Mouse (Mus musculus): ENCODE results near the gene Ercc6. TPM values are rescaled to one million over a fixed set of nuclear protein-coding genes. Genes with fewer than 3 reads are reported as not detected.

The Ercc6 gene
- polyA plus RNA-seq, 1 experiment, result 2.0 TPM

DNA sequence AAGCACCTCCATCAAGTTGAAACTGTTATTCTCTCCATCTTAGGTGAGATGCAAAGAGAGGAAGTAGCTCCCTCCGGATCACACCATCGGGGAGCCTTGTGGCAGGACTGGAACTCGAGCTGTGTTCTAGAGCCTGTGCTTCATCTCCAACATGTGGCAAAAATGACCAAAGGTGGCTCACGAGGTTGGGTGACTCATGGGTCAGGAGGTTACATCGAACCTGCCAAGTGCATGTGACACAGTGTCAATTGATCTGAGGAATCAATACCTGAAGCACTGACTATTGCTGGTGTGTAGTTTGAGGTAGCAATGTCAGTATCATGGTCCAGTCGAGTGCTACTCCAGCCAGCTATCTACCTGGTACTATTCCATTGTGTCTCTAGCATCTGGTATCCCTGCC is 36.8 kb upstream of the Ercc6 start:
- Histone ChIP-seq H3K27me3 (ENCODE audit: control insufficient read depth, insufficient read depth, low read length) (no peaks in the 10 kb centered on the region), H3K4me3 (ENCODE audit: low read depth, low read length) (no peak overlapping the region), H3K36me3 (ENCODE audit: control insufficient read depth, insufficient read depth, low read length) (no peaks in the 10 kb centered on the region), H3K27ac (ENCODE audit: insufficient read depth, low read depth, low read length) (no peak overlapping the region), H3K4me1 (ENCODE audit: control insufficient read depth, insufficient read depth, insufficient read length, low read length) (no peaks in the 10 kb centered on the region)
- 60% methylated on average over 6 of the region's 6 CpGs for WGBS
- no peak for TF ChIP-seq POLR2A (IDR thresholded peaks at IDR 0.05; ENCODE audit: low read depth, low read length)
- no peak for TF ChIP-seq CTCF (IDR thresholded peaks at IDR 0.05; ENCODE audit: extremely low read depth, insufficient read length, insufficient replicate concordance, low read depth, low read length)

DNA sequence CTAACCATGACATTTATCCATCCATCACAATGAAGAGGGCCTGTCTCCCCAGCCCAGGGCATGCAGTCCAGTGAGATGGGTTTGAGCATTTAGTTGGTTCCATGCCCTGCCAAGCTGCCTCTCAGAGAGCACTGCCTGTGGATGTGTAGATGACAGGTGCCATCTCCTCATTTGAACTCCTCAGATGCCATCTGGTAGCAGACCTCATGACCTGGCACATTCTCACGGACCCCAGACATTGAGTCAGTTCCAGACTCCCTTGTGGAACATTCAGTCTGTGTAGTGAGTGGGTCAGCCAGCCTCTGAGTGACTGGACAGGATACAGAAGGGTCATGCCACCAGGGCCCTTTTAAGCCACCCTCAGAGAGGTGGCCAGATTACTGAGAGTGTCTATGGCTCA is 35.7 kb upstream of the Ercc6 start:
- H3K4me1 ChIP-seq (ENCODE audit: control insufficient read depth, insufficient read depth, insufficient read length, low read length), result no peaks in the 10 kb centered on the region
- H3K36me3 ChIP-seq (ENCODE audit: control insufficient read depth, insufficient read depth, low read length), result no peaks in the 10 kb centered on the region
- 49% methylated on average over 1 of the region's 1 CpGs for WGBS
- no peak overlapping the region for H3K27ac ChIP-seq (ENCODE audit: insufficient read depth, low read depth, low read length)
- H3K27me3 ChIP-seq (ENCODE audit: control insufficient read depth, insufficient read depth, low read length), result no peaks in the 10 kb centered on the region
- TF ChIP-seq CTCF (IDR thresholded peaks at IDR 0.05; ENCODE audit: extremely low read depth, insufficient read length, insufficient replicate concordance, low read depth, low read length) (no peak), POLR2A (IDR thresholded peaks at IDR 0.05; ENCODE audit: low read depth, low read length) (no peak)
- no peak overlapping the region for H3K4me3 ChIP-seq (ENCODE audit: low read depth, low read length)

DNA sequence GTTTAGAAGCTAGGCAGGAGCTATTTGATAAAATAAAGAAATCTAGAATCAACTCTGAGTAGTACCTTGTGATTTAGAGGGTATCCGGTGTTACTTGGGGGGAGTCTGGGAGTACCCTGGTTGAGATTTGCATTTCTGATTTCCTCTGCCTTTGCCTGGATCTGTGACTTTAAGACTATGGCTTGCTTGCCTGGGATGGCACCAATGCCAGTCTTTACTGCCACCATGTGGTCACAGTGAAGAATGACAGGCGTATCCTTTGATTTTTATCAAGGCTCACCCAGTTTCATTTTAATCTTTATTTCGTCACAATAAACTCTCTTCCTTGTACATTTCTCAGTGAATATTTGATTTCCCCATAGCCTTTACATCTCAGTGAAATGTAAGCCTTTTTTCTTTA is 31.3 kb upstream of the Ercc6 start:
- Histone ChIP-seq H3K27ac (ENCODE audit: insufficient read depth, low read depth, low read length) (no peak overlapping the region), H3K27me3 (ENCODE audit: control insufficient read depth, insufficient read depth, low read length) (no peaks in the 10 kb centered on the region)

DNA sequence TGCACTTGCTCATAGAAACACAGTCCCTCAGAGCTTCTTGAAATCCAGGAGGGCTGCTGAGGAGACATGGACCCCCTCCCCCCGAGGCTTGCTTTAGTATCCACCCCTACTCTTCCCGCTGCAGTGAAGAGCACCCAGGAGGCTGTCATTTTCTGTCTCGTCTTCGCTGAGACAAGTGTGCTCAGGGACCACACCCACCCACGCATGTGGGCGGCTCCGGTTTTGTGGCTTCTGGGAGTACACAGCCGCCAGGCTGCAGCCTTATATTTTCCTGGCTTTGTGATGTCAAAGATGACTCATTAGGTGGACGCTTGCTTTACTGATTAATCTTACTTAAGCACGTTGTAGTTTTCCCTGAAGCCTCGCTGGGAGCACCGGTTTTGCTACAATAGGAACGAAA is 20.8 kb upstream of the Ercc6 start:
- Histone ChIP-seq H3K4me1 (ENCODE audit: control insufficient read depth, insufficient read depth, insufficient read length, low read length) (no peaks in the 10 kb centered on the region), H3K27ac (ENCODE audit: insufficient read depth, low read depth, low read length) (no peak overlapping the region), H3K36me3 (ENCODE audit: control insufficient read depth, insufficient read depth, low read length) (no peaks in the 10 kb centered on the region), H3K27me3 (ENCODE audit: control insufficient read depth, insufficient read depth, low read length) (peaks cover 3% of the 10 kb centered on the region; the same call in 1 of the 2 replicates), H3K4me3 (ENCODE audit: low read depth, low read length) (peak overlapping the region; percentile 18; the same call in 1 of the 2 replicates)
- WGBS, result 6% methylated on average over 13 of the region's 13 CpGs
- no peak for TF ChIP-seq CTCF (IDR thresholded peaks at IDR 0.05; ENCODE audit: extremely low read depth, insufficient read length, insufficient replicate concordance, low read depth, low read length)
- TF ChIP-seq POLR2A (IDR thresholded peaks at IDR 0.05; ENCODE audit: low read depth, low read length), result no peak

More for the DNA sequence above, 31.3 kb upstream of the Ercc6 start:
- TF ChIP-seq POLR2A (IDR thresholded peaks at IDR 0.05; ENCODE audit: low read depth, low read length) (no peak), CTCF (IDR thresholded peaks at IDR 0.05; ENCODE audit: extremely low read depth, insufficient read length, insufficient replicate concordance, low read depth, low read length) (peak; percentile 42; the same call in 1 of the 2 replicates)
- Histone ChIP-seq H3K36me3 (ENCODE audit: control insufficient read depth, insufficient read depth, low read length) (no peaks in the 10 kb centered on the region), H3K4me3 (ENCODE audit: low read depth, low read length) (no peak overlapping the region), H3K4me1 (ENCODE audit: control insufficient read depth, insufficient read depth, insufficient read length, low read length) (no peaks in the 10 kb centered on the region)
- WGBS, result 4% methylated on average over 3 of the region's 3 CpGs

DNA sequence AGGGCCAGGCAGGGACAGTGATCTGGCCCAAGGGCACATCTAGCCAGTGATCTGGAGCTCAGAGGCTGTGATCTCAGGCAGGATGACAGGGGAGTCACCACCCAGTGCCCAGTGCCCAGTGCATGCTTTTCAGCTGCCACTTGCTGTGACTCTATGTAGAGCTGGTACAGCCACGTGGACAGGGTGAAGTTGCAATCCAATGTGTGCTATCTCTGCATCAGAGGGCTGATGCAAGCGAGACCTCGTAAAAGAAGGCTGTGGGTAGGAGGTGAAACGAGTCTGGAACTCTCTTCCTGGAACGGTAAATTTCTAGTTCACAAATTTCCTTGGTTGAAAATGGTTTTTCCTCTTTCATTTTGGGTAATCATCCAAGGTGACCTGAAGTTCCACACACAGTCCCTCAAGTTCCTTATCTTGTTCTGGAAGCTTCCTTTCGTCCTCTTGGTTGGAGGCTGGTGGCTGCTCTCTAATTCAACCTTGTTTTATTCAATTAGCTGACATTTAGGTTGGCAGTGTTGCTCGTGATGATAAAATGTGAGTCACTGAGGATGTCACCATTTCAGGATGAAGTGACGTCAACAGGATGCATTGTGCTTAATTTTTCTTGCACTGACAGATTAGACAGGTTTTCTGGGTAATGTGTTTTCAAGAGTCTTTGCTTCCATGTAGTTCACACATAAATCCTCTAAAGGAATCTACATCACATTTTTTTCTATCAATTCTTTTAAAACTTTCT is 17.0 kb upstream of the Ercc6 start:
- Histone ChIP-seq H3K27ac (ENCODE audit: insufficient read depth, low read depth, low read length) (no peak overlapping the region), H3K36me3 (ENCODE audit: control insufficient read depth, insufficient read depth, low read length) (no peaks in the 10 kb centered on the region), H3K4me1 (ENCODE audit: control insufficient read depth, insufficient read depth, insufficient read length, low read length) (no peaks in the 10 kb centered on the region), H3K4me3 (ENCODE audit: low read depth, low read length) (no peak overlapping the region), H3K27me3 (ENCODE audit: control insufficient read depth, insufficient read depth, low read length) (peaks cover 3% of the 10 kb centered on the region; the same call in 1 of the 2 replicates)
- TF ChIP-seq POLR2A (IDR thresholded peaks at IDR 0.05; ENCODE audit: low read depth, low read length), result no peak
- TF ChIP-seq CTCF (IDR thresholded peaks at IDR 0.05; ENCODE audit: extremely low read depth, insufficient read length, insufficient replicate concordance, low read depth, low read length), result no peak
- WGBS, result 36% methylated on average over 8 of the region's 8 CpGs

DNA sequence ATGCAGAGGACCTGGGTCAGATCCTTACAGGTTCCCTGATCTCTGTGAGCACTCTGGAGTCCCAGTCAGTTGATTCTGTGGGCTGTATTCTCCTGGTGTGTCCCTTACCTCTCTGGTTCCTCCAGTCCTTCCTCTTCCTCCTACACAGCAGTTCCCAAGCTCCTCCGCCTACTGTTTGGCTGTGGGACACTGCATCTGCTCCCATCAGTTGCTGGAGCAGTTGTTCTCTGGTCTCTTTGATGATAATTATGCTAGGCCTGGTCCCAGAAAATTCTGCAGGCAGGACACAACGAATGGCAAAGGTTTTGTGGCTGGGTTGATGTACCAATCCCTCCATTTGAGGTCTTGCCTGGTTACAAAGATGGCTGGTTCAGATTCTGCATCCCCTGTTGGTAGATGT is 12.0 kb upstream of the Ercc6 start:
- no peak overlapping the region for H3K27ac ChIP-seq (ENCODE audit: insufficient read depth, low read depth, low read length)
- H3K4me3 ChIP-seq (ENCODE audit: low read depth, low read length), result no peak overlapping the region
- no peaks in the 10 kb centered on the region for H3K4me1 ChIP-seq (ENCODE audit: control insufficient read depth, insufficient read depth, insufficient read length, low read length)
- WGBS, result 61% methylated on average over 2 of the region's 2 CpGs
- no peaks in the 10 kb centered on the region for H3K36me3 ChIP-seq (ENCODE audit: control insufficient read depth, insufficient read depth, low read length)
- no peaks in the 10 kb centered on the region for H3K27me3 ChIP-seq (ENCODE audit: control insufficient read depth, insufficient read depth, low read length)
- TF ChIP-seq POLR2A (IDR thresholded peaks at IDR 0.05; ENCODE audit: low read depth, low read length) (no peak), CTCF (IDR thresholded peaks at IDR 0.05; ENCODE audit: extremely low read depth, insufficient read length, insufficient replicate concordance, low read depth, low read length) (no peak)

DNA sequence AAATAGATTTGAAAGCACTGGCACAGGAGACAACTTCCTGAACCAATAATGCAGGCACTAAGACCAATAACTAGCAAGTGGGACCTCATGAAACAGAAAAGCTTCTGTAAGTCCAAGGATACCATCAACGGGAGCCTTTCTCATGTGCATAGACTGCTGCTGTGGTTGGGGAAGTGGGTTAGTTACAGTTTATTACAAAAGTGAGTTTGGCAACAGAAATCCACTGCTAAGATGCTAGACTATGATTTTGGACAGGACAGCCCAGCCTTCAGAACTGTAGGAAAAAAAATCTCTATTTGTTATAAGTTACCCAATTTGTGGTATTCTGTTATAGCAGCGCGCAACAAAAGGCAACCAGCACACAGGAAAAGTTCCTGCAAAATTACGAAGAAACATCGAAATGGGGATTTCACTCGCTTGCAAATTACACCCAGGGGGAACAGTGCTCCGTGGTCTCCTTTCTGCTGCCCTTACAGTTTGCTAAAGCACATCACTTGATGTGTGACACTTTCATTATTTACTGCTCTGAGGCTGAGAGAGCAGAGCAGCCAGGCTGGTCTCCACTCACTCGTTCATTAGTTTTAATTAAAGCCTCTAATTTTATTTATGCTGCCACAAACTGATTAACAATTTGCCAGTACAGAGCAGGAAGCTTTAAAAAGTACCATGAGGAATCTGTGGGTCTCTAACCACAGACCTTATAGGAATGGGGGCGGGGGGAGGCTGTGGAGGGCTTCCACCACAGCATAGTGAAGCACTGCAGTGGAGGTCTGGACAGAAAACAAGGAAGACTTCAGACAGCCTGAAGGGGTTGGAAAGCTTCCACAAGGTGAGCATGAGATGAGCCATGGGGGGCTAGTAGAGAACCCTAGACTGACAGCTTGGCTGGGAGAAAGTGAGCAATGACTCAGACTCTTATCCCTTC is 10.3 kb upstream of the Ercc6 start:
- no peaks in the 10 kb centered on the region for H3K36me3 ChIP-seq (ENCODE audit: control insufficient read depth, insufficient read depth, low read length)
- no peaks in the 10 kb centered on the region for H3K27me3 ChIP-seq (ENCODE audit: control insufficient read depth, insufficient read depth, low read length)
- no peaks in the 10 kb centered on the region for H3K4me1 ChIP-seq (ENCODE audit: control insufficient read depth, insufficient read depth, insufficient read length, low read length)
- no peak overlapping the region for H3K27ac ChIP-seq (ENCODE audit: insufficient read depth, low read depth, low read length)
- TF ChIP-seq POLR2A (IDR thresholded peaks at IDR 0.05; ENCODE audit: low read depth, low read length) (no peak), CTCF (IDR thresholded peaks at IDR 0.05; ENCODE audit: extremely low read depth, insufficient read length, insufficient replicate concordance, low read depth, low read length) (no peak)
- WGBS, result 74% methylated on average over 9 of the region's 9 CpGs
- no peak overlapping the region for H3K4me3 ChIP-seq (ENCODE audit: low read depth, low read length)
